Mouse (Mus musculus): Measurements from ENCODE around the gene Timm10.

The Timm10 gene

GRCm38 (mm10) chr2:84861430-84861829, 34.6 kb downstream of the Timm10 start:
- no peak for DNase-seq

DNA sequence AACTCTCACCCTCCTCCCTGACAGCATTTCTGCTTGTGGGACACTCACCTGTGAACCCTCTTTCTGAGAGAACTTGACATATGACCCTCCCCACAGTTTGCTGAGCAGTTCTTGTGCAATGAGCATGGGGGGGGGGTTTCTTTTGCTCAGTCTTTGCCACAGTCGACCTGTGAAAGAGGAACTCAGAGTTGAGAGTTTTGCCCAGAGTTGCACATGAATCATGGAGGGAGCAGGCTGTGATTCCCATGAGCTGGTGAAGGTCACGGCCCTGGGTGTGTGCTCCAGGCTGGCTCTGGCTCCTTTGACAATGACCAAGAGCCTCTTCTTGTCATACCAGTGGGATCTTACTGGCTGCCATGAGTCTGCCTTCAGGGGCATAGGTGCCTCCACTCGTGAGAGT, 35.4 kb downstream of the Timm10 start:
- no peak for DNase-seq

DNA sequence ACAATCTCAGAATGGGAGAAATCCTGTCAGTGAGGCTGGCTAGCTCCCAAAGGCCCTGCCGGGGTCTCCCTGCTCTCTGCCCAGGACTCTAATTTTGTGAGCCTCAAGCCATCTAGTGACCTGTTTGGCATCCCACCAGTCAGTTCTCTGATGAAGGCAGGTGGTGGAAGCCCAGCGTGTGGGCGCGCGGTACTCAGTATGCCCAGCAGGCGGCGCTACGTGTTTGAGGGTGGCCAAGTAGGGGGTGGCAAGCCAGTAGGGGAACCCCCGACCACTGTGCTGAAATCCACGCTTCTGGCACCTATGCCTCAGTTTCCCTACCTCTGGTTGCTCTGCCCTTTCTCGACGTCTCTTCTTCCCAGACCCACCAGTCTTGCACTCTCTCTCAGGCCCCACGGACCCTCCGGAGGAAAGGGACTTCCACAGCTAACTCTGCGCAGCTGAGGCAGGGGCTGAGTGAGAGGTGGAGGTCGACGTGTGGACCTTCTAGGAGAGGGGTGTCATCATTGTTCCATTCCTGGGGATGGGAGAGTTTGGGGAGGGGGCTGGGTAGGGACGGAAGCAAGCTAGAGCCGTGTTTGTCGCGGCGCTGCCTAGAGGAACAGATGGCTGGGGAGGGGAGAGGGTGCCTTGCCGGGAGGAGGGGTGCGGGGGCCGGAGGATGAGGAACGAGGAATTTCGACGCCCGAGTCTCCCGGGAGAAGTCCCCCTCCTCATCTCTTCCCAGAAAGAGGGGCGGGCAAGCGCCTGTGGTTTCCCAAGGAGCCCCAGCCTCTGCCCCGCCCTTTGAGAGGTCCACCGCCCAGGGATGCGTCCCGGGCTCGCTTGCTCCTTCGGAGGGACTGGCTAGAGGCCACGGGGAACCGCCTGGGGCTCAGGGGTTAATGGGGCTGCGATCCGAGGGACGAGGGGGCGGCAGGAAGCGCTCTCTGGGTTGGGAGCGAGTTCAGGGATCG, 39.1 kb downstream of the Timm10 start:
- peak; percentile 53 to 70 for DNase-seq

- peak; percentile 71 to 83 for DNase-seq
Measured at GRCm38 (mm10) chr2:84868521-84868943, 41.7 kb downstream of the Timm10 start.

- no peak for DNase-seq
Measured at GRCm38 (mm10) chr2:84868977-84869376, 42.2 kb downstream of the Timm10 start.

DNA sequence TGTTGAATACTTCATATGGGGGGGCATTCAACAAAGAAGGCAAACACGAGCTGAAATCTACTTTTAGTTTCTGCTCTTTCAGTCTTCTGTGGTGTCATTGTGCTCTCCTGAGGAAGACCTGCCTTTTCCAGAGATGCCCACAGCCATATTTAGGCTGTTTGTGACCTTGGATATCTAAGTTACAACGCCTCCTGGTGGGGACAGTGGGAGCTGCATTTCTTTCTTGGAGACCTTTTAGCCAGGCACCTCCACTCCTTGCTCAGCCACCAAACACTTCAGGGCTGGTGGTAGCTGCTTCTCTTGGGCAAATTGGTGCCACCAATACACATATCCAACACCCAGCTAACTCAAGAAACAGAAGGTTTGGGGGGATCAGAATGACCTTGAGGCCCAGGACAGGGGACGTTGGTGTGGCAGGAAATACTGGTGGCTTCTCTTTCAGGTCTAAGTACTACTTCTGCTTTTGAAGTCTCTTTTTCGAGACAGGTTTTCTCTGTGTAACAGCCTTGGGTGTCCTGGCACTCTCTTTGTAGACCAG, 43.9 kb downstream of the Timm10 start:
- DNase-seq, result peak in 1 of 2 experiments; percentile 33

DNA sequence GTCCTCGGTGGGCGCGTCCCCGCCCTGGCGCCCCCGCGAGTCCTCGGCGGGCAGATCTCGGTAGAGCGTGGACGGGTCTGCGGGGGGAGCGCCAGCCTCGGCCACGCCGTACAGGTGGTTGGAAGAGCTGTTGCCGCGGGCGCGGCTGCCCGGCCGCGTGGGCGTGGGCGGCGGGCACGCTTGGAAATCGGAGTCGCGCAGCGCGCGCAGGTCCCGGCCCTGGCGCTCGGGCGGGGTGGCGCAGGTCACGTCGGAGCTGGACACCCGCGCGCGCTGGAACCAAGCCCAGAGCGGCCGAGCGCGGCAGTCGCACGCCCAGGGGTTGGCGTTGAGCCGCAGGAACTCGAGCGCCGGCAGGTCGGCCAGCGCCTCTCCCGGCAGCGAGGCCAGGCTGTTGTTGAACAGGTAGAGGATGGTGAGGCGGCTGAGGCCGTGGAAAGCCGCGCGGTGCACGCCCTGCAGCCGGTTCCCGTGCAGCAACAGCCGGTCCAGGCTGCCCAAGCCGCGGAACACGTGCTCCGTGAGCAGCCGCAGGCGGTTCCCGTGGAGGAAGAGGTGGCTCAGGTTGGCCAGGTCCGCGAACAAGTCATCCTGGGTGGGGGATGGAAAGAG, 45.4 kb downstream of the Timm10 start:
- peak; percentile 63 to 79 for DNase-seq

DNA sequence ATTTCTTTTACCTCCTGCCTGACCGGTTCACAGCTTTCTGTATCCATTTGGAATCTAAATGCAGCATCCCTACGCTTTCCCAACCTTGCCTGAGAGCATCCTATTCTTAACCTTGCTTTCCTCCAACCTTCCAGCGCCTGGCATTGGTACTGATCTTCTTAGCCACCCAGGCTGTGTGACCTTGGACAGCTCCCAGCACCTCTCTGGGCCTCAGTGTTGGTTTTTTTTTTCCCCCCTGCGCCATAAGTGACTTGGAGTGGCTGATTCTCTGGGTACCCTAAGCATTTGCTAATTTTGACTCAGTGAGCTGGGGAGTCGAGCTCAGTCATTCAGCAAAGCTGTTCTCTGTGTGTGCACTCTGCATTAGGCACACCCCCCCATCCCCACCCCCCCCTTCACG, 49.0 kb downstream of the Timm10 start:
- DNase-seq, result no peak
